Mouse (Mus musculus): ENCODE measurements around the gene Yipf6. TPM values are rescaled to one million over a fixed set of nuclear protein-coding genes. Genes with fewer than 3 reads are reported as not detected.
A peak's percentile ranks its signal among the peaks of the same experiment; 100 is the strongest.

The Yipf6 gene
- polyA plus RNA-seq (2011; ENCODE audit: insufficient read length, low read depth, missing spikeins): 26.9 and 29.5 TPM in 2 replicates

DNA sequence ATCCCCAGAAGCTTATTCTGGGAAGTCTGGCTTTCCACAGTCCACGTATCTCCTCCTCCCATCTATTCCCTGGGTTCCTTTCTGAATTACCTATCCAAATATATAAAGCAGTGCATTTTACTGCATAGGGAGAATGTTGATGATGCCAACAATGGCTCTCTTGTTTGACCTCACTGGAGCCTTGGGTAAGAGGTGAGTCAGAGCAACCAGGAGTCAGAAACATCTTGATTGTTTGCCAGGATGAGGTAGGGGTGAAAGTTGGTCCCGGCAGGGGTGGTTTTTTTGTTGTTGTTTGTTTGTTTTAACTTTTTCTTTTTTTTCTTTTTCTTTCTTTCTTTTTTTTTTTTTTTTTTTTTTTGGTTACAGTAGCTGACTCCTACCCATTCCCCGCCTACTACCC is at the start of gene Yipf6:
Gene Yipf6, plus strand, starts transcription at position 216 of the 400 bp plus-strand sequence.
- no peak for TF ChIP-seq POLR2A (IDR thresholded peaks at IDR 0.05; ENCODE audit: low read depth, low read length)
- no peak for TF ChIP-seq CTCF (IDR thresholded peaks at IDR 0.05; ENCODE audit: borderline replicate concordance, insufficient read depth, low read length)
- Histone ChIP-seq H3K4me3 (ENCODE audit: insufficient read depth, low read length) (peak within 1 kb of the TSS; percentile 57), H3K4me1 (ENCODE audit: control insufficient read depth, insufficient read depth, low read length) (no peaks in the 10 kb centered on the region), H3K27ac (ENCODE audit: insufficient read depth, low read length) (peak within 1 kb of the TSS; percentile 90)

DNA sequence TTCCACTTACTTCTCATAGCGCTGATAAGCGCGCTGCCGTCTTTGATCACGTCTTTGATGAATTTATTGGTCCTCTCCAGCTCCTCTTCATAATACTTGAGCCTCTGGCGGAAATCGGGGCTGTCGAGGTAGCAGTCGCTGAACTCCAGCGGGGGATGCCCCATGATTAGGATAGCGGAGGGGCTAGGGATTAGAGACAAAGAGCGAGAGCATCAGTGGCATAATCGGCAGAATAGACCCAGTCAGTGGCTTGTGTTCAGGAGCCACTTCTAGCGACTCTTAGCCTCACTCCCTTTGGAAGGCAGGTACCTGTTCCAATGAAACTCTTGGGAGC is 46.1 kb upstream of the Yipf6 start:
- no peak for TF ChIP-seq POLR2A (IDR thresholded peaks at IDR 0.05; ENCODE audit: low read depth, low read length)
- Histone ChIP-seq H3K4me3 (ENCODE audit: insufficient read depth, low read length) (peak overlapping the region; percentile 59), H3K4me1 (ENCODE audit: control insufficient read depth, insufficient read depth, low read length) (no peaks in the 10 kb centered on the region), H3K27ac (ENCODE audit: insufficient read depth, low read length) (no peak overlapping the region)

DNA sequence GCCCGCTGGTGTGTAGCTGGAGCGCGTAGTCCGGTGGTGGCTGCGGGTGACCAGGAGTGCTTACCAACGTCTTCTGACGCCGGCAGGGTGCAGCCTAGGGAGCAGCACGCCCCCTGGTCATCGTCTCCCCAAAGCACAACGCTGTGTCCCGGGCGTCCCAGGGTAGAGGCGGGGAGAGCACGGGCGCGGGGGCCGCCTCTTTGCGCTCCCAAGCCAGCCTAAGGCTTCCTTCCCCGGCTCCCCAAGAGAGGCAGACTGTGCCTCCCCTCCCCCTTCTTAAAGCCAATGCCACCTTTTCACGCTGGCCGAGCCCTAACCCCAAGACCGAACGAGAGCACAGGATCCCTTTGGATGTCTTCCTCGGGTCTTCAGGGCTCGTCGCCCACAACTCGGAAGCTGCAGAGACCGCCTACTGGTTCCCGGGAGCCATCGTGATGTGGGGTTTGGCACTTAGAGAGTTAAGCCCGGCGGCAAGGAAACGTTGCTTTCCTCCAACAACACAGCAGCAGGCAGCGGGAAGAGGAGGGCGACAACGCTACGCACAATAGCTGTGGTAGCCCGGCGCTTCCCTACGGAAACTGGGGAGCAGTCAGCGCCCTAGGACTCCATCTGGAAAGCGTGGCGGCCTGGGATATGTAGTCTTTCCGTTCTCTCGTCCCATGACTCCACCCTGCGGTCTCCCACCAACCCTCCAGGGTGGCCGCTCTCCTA is 45.6 kb upstream of the Yipf6 start, which contains the start of gene Ophn1:
Gene Ophn1, minus strand, starts transcription at position 620 of the 711 bp plus-strand sequence.
- Histone ChIP-seq H3K27ac (ENCODE audit: insufficient read depth, low read length) (peak within 1 kb of the TSS; percentile 70), H3K4me3 (ENCODE audit: insufficient read depth, low read length) (peak within 1 kb of the TSS; percentile 59), H3K4me1 (ENCODE audit: control insufficient read depth, insufficient read depth, low read length) (no peaks in the 10 kb centered on the region)
- TF ChIP-seq POLR2A (IDR thresholded peaks at IDR 0.05; ENCODE audit: low read depth, low read length) (peak; percentile 52), CTCF (IDR thresholded peaks at IDR 0.05; ENCODE audit: borderline replicate concordance, insufficient read depth, low read length) (no peak; the same call in 1 of the 2 replicates)

DNA sequence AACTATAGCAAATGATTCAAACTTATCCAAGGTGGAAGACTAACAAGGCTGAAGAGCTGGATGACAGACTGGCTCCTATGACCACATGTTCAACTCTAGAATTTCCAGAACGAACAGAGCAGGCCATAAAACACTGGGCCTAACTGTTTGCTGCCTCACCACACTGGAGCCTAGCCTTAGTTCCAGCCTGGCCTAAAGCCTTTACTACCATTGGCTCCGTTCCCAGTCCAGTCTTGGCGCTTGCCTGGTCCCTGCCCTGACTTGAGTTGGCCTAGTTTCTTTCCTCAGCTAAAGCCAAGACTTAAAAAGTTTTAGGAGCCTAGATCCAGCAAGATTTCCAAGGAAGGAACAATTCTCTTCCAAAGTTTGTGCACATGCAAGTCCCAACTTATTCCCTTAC is 37.8 kb upstream of the Yipf6 start:
- Histone ChIP-seq H3K27ac (ENCODE audit: insufficient read depth, low read length) (no peak overlapping the region), H3K4me1 (ENCODE audit: control insufficient read depth, insufficient read depth, low read length) (no peaks in the 10 kb centered on the region), H3K4me3 (ENCODE audit: insufficient read depth, low read length) (no peak overlapping the region)
- TF ChIP-seq POLR2A (IDR thresholded peaks at IDR 0.05; ENCODE audit: low read depth, low read length): no peak
- no peak for TF ChIP-seq CTCF (IDR thresholded peaks at IDR 0.05; ENCODE audit: borderline replicate concordance, insufficient read depth, low read length)

DNA sequence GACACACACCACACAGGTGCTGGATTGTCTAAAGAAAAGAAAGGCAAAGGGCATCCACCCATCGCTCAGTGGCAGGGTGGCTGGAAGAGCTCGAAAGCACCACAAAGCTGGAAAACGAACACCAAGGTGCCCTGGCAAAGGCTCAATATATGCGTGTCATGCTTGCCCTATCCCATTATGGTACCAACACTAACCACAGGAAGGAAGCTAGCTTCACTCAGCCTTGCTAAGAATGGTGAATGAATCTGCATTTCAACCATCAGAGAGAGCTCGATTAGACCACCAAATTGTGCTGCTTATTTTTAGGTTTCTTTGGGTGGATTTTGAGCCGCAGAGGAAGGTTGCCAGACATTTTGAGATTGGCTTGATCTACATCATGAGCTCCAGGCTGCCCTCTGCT is 31.9 kb upstream of the Yipf6 start:
- Histone ChIP-seq H3K4me1 (ENCODE audit: control insufficient read depth, insufficient read depth, low read length) (no peaks in the 10 kb centered on the region), H3K4me3 (ENCODE audit: insufficient read depth, low read length) (no peak overlapping the region), H3K27ac (ENCODE audit: insufficient read depth, low read length) (no peak overlapping the region)
- no peak for TF ChIP-seq CTCF (IDR thresholded peaks at IDR 0.05; ENCODE audit: borderline replicate concordance, insufficient read depth, low read length)
- no peak for TF ChIP-seq POLR2A (IDR thresholded peaks at IDR 0.05; ENCODE audit: low read depth, low read length)

DNA sequence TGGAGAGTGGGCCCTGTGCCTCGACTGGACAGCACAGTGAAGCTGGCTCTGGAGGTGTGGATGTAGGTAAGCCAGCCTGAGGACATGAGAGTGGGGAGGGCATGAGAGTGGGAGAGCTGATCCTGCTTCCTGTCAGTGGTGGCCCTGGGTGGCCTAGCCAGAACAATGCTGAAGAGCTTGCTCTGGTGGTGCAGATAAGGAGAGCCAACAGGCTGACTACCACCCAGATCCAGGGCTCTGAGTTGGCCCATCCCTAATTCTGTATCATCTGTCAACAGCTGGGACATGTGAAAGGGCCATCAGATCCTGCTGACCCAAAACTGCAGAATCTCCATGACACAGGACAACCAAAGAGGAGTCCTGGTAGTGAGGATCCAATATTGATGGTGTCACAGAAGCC is 27.2 kb upstream of the Yipf6 start:
- Histone ChIP-seq H3K4me3 (ENCODE audit: insufficient read depth, low read length) (no peak overlapping the region), H3K27ac (ENCODE audit: insufficient read depth, low read length) (no peak overlapping the region), H3K4me1 (ENCODE audit: control insufficient read depth, insufficient read depth, low read length) (no peaks in the 10 kb centered on the region)
- TF ChIP-seq CTCF (IDR thresholded peaks at IDR 0.05; ENCODE audit: borderline replicate concordance, insufficient read depth, low read length) (no peak), POLR2A (IDR thresholded peaks at IDR 0.05; ENCODE audit: low read depth, low read length) (no peak)

DNA sequence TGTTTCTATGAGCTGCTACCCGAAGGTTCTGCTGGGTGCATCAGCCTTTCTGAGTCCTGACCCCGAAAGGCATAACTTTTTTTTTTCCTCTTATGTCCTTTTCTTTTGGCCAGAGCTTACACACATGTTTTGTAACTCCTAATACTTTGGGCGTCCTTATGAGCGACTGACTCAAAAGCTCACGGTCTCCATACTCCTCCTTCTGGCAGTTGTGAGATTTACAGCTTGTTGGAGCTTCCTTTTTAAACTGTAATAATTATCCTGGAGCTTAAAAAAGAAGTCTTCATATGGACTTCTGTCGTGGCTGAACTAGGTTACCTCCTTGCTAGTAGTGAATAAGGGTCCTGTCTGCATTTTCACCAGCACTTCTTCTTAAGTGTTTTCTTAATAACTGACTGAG is 16.7 kb upstream of the Yipf6 start:
- Histone ChIP-seq H3K4me3 (ENCODE audit: insufficient read depth, low read length) (no peak overlapping the region), H3K4me1 (ENCODE audit: control insufficient read depth, insufficient read depth, low read length) (no peaks in the 10 kb centered on the region), H3K27ac (ENCODE audit: insufficient read depth, low read length) (no peak overlapping the region)
- no peak for TF ChIP-seq POLR2A (IDR thresholded peaks at IDR 0.05; ENCODE audit: low read depth, low read length)
- TF ChIP-seq CTCF (IDR thresholded peaks at IDR 0.05; ENCODE audit: borderline replicate concordance, insufficient read depth, low read length): no peak

DNA sequence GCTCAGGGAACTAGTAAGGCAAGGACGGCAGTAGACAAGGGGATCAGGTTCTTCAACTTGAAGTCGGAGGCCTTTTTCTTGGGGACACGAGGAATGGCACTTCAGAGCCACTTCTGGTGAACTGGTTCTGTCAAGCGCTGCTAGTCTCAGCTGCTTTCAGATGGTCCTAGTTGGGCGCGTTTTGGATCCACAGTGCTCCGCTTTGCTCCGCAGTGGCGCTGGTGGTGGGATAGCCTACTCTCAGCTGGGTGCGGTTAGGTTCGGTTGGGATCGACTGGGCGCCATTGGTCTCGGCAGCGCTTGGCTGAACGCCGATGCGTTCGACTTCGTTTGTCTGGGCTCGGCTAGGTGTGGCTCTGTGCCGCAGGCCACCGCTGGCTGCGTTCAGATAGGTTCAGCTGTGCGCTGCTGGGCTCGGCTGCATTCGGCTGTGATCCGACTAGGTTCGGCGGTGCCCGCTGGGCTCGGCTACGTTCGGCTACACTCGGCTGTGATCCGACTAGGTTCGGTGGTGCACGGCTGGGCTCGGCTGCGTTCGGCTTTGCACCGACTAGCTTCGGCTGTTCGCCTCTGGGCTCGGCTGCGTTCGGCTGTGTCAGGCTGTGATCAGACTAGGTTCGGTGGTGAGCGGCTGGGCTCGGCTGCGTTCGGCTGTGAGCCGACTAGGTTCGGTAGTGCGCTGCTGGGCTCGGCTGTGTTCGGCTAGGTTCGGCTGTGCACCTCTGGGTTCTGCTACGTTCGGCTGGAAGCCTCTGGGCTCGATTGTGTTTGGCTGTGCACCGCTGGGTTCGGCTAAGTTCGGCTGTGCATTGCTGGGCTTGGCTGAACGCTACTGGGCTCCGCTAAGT is 815 bp downstream of the Yipf6 start:
- Histone ChIP-seq H3K4me3 (ENCODE audit: insufficient read depth, low read length) (peak overlapping the region; percentile 57), H3K27ac (ENCODE audit: insufficient read depth, low read length) (peak overlapping the region; percentile 90), H3K4me1 (ENCODE audit: control insufficient read depth, insufficient read depth, low read length) (no peaks in the 10 kb centered on the region)
- TF ChIP-seq CTCF (IDR thresholded peaks at IDR 0.05; ENCODE audit: borderline replicate concordance, insufficient read depth, low read length) (no peak), POLR2A (IDR thresholded peaks at IDR 0.05; ENCODE audit: low read depth, low read length) (peak; percentile 70)

DNA sequence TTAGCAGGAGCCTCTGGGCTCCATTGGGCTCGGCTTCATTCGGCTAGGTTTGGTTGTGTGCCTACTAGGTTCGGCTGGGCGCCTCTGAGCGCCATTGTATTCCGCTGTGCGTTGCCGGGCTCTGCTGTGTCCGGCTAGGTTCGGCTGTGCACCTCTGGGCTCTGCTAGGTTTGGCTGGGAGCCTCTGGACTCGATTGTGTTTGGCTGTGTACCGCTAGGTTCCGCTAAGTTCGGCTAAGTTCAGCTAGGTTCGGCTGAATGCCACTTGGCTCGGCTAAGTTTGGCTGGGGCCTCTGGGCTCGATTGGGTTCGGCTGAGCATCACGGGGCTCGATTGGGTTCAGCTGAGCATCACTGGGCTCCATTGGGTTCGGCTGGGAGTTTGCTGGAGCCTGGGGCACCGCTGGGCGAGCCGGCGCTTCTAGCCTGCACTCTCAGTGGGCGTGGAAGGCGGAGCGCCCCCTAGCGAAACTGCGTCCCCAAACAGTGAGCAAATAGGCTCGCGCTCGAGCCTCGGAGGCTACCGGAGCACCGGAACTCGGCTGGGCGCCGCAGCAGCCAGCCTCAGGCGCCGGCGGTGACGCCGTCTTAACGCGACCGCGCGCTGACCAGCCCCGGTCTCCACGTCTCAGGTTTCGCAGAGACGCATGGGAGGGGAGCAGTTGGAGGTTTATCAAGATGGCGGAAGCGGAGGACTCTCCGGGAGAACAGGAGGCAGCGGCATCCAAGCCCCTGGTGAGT is 1.6 kb downstream of the Yipf6 start:
- peak overlapping the region; percentile 90 for H3K27ac ChIP-seq (ENCODE audit: insufficient read depth, low read length)
- no peaks in the 10 kb centered on the region for H3K4me1 ChIP-seq (ENCODE audit: control insufficient read depth, insufficient read depth, low read length)
- TF ChIP-seq POLR2A (IDR thresholded peaks at IDR 0.05; ENCODE audit: low read depth, low read length) (peak; percentile 43), CTCF (IDR thresholded peaks at IDR 0.05; ENCODE audit: borderline replicate concordance, insufficient read depth, low read length) (peak; percentile 76; the same call in 1 of the 2 replicates)
- peak overlapping the region; percentile 97 for H3K4me3 ChIP-seq (ENCODE audit: insufficient read depth, low read length)

All from embryonic fibroblast, embryonic 13.5 days (primary cell).